Mouse (Mus musculus): ENCODE measurements around the gene Mta1.

GRCm38 (mm10) chr12:113061606-113062005 lies 36.5 kb upstream of the Mta1 start:
- no peak for TF ChIP-seq CTCF (conservative IDR thresholded peaks at IDR 0.05; ENCODE audit: low read length)
- TF ChIP-seq NANOG (IDR thresholded peaks at IDR 0.05; ENCODE audit: borderline replicate concordance, low read length), result no peak
